Mouse (Mus musculus) brown adipose tissue, adult 24 weeks (tissue): ENCODE data around the gene Fam83d. TPM values are rescaled to one million over a fixed set of nuclear protein-coding genes. Genes with fewer than 3 reads are reported as not detected.
"Not testable (repeated sequence)": the region's sequence is repeated elsewhere in the genome, so short reads cannot be mapped to it uniquely, and the experiment has no call there.

Source experiments
- H3K27ac ChIP-seq: fragments of 200-500 bp; replicated peaks from 2 replicates; pipeline ENCODE4 v1.5.1; 2012; ENCODE audit warnings: low read depth, mild to moderate bottlenecking, low read length
- H3K4me1 ChIP-seq: fragments of 200-500 bp; 2 replicates; pipeline ENCODE4 v1.6.1; 2012; ENCODE audit warnings: low read length, mixed read lengths; ENCODE audit not compliant: control insufficient read depth, insufficient read depth, insufficient read length
- H3K4me3 ChIP-seq: fragments of 200-500 bp; 2 replicates; pipeline ENCODE4 v1.5.1; 2012; ENCODE audit warnings: low read depth, mild to moderate bottlenecking, low read length, moderate library complexity; ENCODE audit not compliant: insufficient read depth
- polyA plus RNA-seq: library from polyadenylated mRNA; stranded (reverse); fragments of >200 nt; gene quantifications from 2 replicates; pipeline ENCODE4 v1.2.4, GENCODE M21; 2012; ENCODE audit not compliant: missing spikeins, insufficient read depth, insufficient read length

Fam83d gene
- polyA plus RNA-seq, 1 experiment = not detected

DNA sequence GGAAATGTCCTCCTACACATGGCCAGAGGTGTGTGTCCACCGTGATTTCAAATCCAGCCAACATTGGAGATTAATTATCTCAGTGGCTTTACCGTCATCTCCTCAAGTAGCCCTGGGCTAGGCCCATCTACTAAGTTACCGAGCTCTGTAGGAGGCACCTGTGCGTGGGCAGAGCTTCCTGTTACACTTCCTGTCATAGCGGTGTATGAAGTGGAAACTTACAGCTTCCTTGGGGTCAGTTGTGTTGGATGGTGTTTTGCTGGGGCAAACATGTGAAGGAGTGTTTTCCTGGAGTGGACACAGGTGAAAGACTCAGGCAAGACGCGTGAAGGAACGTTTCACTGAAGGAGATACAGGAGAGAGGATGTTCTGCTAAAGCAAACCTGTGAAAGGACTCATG is 32.6 kb upstream of the Fam83d start:
- H3K27ac ChIP-seq = peak overlapping the region; percentile 84

GRCm38 (mm10) chr2:158736247-158736646 is 31.6 kb upstream of the Fam83d start:
- H3K27ac ChIP-seq, H3K4me3 ChIP-seq: not testable (repeated sequence)
- H3K4me1 ChIP-seq = peaks cover 26% of the 10 kb centered on the region

More for the DNA sequence above, 32.6 kb upstream of the Fam83d start:
- H3K4me3 ChIP-seq = no peak overlapping the region
- peaks cover 21% of the 10 kb centered on the region for H3K4me1 ChIP-seq

DNA sequence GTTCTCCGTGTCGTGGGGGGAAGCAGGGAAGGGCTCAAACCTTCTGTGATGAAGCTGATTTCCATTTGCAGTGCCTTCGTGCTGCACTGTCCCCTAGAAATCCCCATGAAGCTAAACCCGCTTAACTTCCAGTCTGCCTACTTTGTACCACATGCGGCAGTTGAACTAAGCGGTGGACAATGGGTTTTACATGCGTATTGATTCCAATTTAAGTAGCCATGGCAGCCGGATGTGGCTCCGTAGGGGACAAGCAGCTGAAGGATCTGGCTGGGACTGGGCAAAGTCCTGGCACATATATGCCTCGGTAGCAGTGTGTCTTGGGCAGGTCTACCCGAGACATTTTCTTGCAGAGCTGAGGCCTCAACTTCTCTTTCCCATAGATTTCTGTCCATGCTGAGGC is 29.3 kb upstream of the Fam83d start:
- no peak overlapping the region for H3K4me3 ChIP-seq
- H3K27ac ChIP-seq = no peak overlapping the region
- peaks cover 22% of the 10 kb centered on the region for H3K4me1 ChIP-seq

GRCm38 (mm10) chr2:158739113-158739512 is 28.8 kb upstream of the Fam83d start:
- H3K4me1 ChIP-seq = peaks cover 17% of the 10 kb centered on the region
- H3K4me3 ChIP-seq = no peak overlapping the region
- H3K27ac ChIP-seq = no peak overlapping the region

DNA sequence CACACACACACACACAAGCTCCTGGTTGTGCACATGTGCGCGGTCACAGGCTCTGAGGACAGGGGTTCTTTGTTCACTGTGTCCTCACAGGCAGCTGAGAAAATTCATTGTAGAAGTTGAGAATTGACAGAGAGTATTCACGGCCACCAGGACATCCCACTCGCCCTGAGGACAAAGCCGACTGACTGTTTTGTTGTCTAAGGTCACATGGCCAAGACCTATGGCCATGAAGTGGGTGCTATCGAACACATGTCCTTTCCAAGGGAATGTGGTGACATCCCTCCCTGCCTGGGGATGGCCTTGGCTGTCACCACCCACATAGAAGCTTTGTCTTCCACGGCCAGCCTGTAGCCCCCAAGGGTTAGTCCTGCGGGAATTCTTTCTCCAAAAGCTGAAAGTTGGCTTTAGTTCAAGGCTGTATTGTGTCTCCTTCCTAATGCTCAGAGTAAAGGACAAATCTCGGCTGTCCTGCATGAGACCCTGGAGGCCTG is 26.8 kb upstream of the Fam83d start:
- Histone ChIP-seq H3K4me3 (no peak overlapping the region), H3K27ac (no peak overlapping the region), H3K4me1 (peaks cover 13% of the 10 kb centered on the region)

DNA sequence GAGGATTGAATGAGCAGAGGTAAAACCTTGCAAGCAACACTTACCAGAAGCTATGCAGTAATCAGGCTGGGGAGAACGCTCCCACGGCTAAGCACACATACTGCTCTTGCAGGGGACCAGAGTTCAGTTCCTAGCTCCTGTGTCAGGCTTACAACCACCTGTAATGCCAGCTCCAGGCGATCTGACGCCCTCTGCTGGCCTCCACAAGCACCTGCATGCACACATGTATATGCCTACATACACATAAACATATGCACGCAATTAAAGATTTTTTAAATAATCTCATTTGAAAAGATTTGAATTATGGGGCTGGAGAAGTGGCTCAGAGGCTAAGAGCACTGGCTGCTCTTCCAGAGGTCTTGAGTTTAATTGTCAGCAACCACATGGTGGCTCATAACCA is 25.5 kb upstream of the Fam83d start:
- Histone ChIP-seq H3K4me3 (no peak overlapping the region), H3K4me1 (peaks cover 13% of the 10 kb centered on the region), H3K27ac (no peak overlapping the region)

- Histone ChIP-seq H3K27ac (no peak overlapping the region), H3K4me1 (peaks cover 13% of the 10 kb centered on the region), H3K4me3 (no peak overlapping the region)
Observed at GRCm38 (mm10) chr2:158743518-158744141, 24.3 kb upstream of the Fam83d start.

GRCm38 (mm10) chr2:158745049-158745482 is 22.8 kb upstream of the Fam83d start:
- Histone ChIP-seq H3K4me1 (peaks cover 15% of the 10 kb centered on the region), H3K27ac (no peak overlapping the region), H3K4me3 (no peak overlapping the region)

DNA sequence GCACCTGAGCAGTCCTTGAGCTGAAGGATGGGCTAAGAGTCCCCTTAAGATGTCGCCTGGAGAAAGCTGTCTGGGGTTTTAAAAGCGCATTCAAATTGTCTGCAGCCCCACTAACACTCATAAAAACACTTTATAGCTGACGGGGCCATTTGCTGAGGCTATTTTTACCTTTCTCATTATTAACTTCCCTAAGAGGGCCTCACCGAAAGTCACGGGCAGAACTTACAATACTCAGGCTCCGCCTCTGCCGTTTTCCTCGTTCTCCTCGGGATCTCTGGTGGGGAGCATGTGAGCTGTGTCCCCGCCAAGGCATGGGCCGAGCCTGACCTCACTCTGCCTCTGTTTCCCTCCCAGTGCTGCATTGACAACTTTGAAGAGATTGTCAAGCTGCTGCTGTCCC is 21.7 kb upstream of the Fam83d start:
- Histone ChIP-seq H3K4me1 (peaks cover 11% of the 10 kb centered on the region), H3K27ac (no peak overlapping the region), H3K4me3 (no peak overlapping the region)

- H3K4me1 ChIP-seq = peaks cover 4% of the 10 kb centered on the region; the same call in 1 of the 2 replicates
- no peak overlapping the region for H3K4me3 ChIP-seq
- H3K27ac ChIP-seq = no peak overlapping the region
Observed at GRCm38 (mm10) chr2:158749366-158749765, 18.5 kb upstream of the Fam83d start.

GRCm38 (mm10) chr2:158760231-158760630 is 7.7 kb upstream of the Fam83d start:
- Histone ChIP-seq H3K4me1 (no peaks in the 10 kb centered on the region), H3K27ac (no peak overlapping the region), H3K4me3 (no peak overlapping the region)

GRCm38 (mm10) chr2:158762339-158762738 is 5.6 kb upstream of the Fam83d start:
- Histone ChIP-seq H3K4me1 (no peaks in the 10 kb centered on the region), H3K4me3 (no peak overlapping the region), H3K27ac (no peak overlapping the region)

DNA sequence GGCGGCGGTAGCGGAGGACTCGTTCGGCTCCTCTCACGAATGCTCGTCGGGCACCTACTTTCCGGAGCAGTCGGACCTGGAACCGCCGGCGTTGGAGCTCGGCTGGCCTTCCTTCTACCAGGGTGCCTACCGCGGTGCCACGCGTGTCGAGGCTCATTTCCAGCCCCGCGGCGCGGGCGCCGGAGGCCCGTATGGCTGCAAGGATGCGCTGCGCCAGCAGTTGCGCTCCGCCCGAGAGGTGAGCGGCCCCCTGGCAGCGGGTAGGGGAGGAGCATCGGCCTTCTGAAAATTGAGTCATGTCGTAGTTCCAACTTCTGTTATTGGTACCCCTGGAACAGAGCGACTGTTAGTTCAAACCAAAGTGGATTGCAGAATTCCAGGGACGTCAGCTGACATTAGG is 457 bp downstream of the Fam83d start:
- Histone ChIP-seq H3K27ac (no peak overlapping the region), H3K4me1 (peaks cover 9% of the 10 kb centered on the region), H3K4me3 (peak overlapping the region; percentile 51)

- no peak overlapping the region for H3K27ac ChIP-seq
- H3K4me1 ChIP-seq = peaks cover 9% of the 10 kb centered on the region
- peak overlapping the region; percentile 51; the same call in 1 of the 2 replicates for H3K4me3 ChIP-seq
Observed at GRCm38 (mm10) chr2:158768771-158769170, 878 bp downstream of the Fam83d start.

- Histone ChIP-seq H3K4me3 (no peak overlapping the region), H3K4me1 (peaks cover 9% of the 10 kb centered on the region), H3K27ac (no peak overlapping the region)
Observed at GRCm38 (mm10) chr2:158770126-158770757, 2.3 kb downstream of the Fam83d start.
